In genomic region chrX:102215356-102215755, GRCm38 (mm10) we compare ENCODE assay signal across 8 mouse cellular contexts. TPM values are rescaled to one million over a fixed set of nuclear protein-coding genes. Genes with fewer than 3 reads are reported as not detected.
DNase-seq lines count a peak whose midpoint lies in the region; ATAC-seq lines count a peak whose summit lies in the region.
"Not testable (repeated sequence)": the region's sequence is repeated elsewhere in the genome, so short reads cannot be mapped to it uniquely, and the experiment has no call there.

No protein-coding gene starts in this region.

- not testable (repeated sequence) for H3K9me3 ChIP-seq in embryonic facial prominence, embryonic 11.5 days (replicated peaks; ENCODE audit: control insufficient read depth, low read length); hindbrain, embryonic 11.5 days (ENCODE audit: control insufficient read depth, low read length)

- not testable (repeated sequence) for H3K4me1 ChIP-seq in embryonic facial prominence, embryonic 11.5 days (ENCODE audit: control insufficient read depth, insufficient read depth, low read length); hindbrain, embryonic 11.5 days (replicated peaks; ENCODE audit: control insufficient read depth, insufficient read depth, low read length)

- not testable (repeated sequence) for H3K27ac ChIP-seq in embryonic facial prominence, embryonic 11.5 days (replicated peaks; ENCODE audit: low read depth, low read length); hindbrain, embryonic 11.5 days (ENCODE audit: low read depth, low read length)

- H3K4me3 ChIP-seq in embryonic facial prominence, embryonic 11.5 days (ENCODE audit: low read depth, low read length); hindbrain, embryonic 11.5 days (ENCODE audit: low read depth, low read length): not testable (repeated sequence)

- not testable (repeated sequence) for H3K36me3 ChIP-seq in embryonic facial prominence, embryonic 11.5 days (replicated peaks; ENCODE audit: control insufficient read depth, insufficient read depth, low read depth, low read length); hindbrain, embryonic 11.5 days (ENCODE audit: control insufficient read depth, insufficient read depth, low read length); splenic B cell, adult 2 months (ENCODE audit: control insufficient read depth, insufficient read depth, low read length, poor library complexity, severe bottlenecking)

- ATAC-seq in embryonic facial prominence, embryonic 11.5 days (replicated peaks; ENCODE audit: insufficient number of reproducible peaks, low FRiP score, low TSS enrichment, low read depth); hindbrain, embryonic 11.5 days (ENCODE audit: low FRiP score): not testable (repeated sequence)

- not testable (repeated sequence) for H3K9ac ChIP-seq in embryonic facial prominence, embryonic 11.5 days (replicated peaks; ENCODE audit: low read length); hindbrain, embryonic 11.5 days (ENCODE audit: low read depth, low read length)

- WGBS in embryonic facial prominence, embryonic 11.5 days, result 49% methylated on average over 9 of the region's 9 CpGs
- 36% methylated on average over 9 of the region's 9 CpGs for WGBS in hindbrain, embryonic 11.5 days

- peak; percentile 55 to 67 for DNase-seq in B cell, adult 2 months
- peak; percentile 46 for DNase-seq in WW6 (ENCODE audit: low read depth, low spot score)
- DNase-seq in cerebellum, adult 18-20 months, result peak; percentile 12 to 17
- peak; percentile 49 for DNase-seq in embryonic facial prominence, embryonic 11.5 days (ENCODE audit: low spot score)
- peak; percentile 52 for DNase-seq in hindbrain, embryonic 11.5 days (ENCODE audit: low spot score)
- DNase-seq in left cerebral cortex, postnatal 4 days, result peak; percentile 4
- peak; percentile 54 for DNase-seq in mesoderm, embryonic 11.5 days (ENCODE audit: low read depth, low spot score)
- DNase-seq in splenic B cell, adult 2 months (ENCODE audit: low read depth, low spot score), result peak; percentile 61

- H3K27me3 ChIP-seq in embryonic facial prominence, embryonic 11.5 days (ENCODE audit: control insufficient read depth, insufficient read depth, low read length); hindbrain, embryonic 11.5 days (ENCODE audit: control insufficient read depth, insufficient read depth, low read length); splenic B cell, adult 2 months (ENCODE audit: control insufficient read depth, insufficient read depth, low read length, poor library complexity, severe bottlenecking): not testable (repeated sequence)

- H3K4me2 ChIP-seq in embryonic facial prominence, embryonic 11.5 days (ENCODE audit: low read depth, low read length); hindbrain, embryonic 11.5 days (replicated peaks; ENCODE audit: low read depth, low read length): not testable (repeated sequence)

- intact Hi-C loops in left cerebral cortex, postnatal 4 days (cut with DNase I), result not testable (repeated sequence)

RNA-seq across cellular contexts. Expression of gene Rps4x, which starts 26.2 kb away (rescaled TPM):
- polyA plus RNA-seq in embryonic facial prominence, embryonic 11.5 days (2014; fragmentation: Nextera tagmentation; extraction: Ambion mirVana), result 797 and 814 TPM in 2 replicates
- 644 and 684 TPM in 2 replicates for polyA plus RNA-seq in hindbrain, embryonic 11.5 days (2014; fragmentation: Nextera tagmentation; extraction: Ambion mirVana)
- total RNA-seq in left cerebral cortex, postnatal 4 days (2021), result 100 to 1,000 TPM; 816 to 965 TPM

RNA-seq across cellular contexts. Expression of gene Cited1, which starts 36.6 kb away (rescaled TPM):
- 55.4 and 61.5 TPM in 2 replicates for polyA plus RNA-seq in embryonic facial prominence, embryonic 11.5 days (2014; fragmentation: Nextera tagmentation; extraction: Ambion mirVana)
- 12.1 and 15.0 TPM in 2 replicates for polyA plus RNA-seq in hindbrain, embryonic 11.5 days (2014; fragmentation: Nextera tagmentation; extraction: Ambion mirVana)
- total RNA-seq in left cerebral cortex, postnatal 4 days (2021), result 1 to 10 TPM; 2.8 to 3.5 TPM

RNA-seq across cellular contexts. Expression of gene Ercc6l, which starts 58.5 kb away (rescaled TPM):
- polyA plus RNA-seq in embryonic facial prominence, embryonic 11.5 days (2014; fragmentation: Nextera tagmentation; extraction: Ambion mirVana), result 26.0 and 28.5 TPM in 2 replicates
- 16.1 and 18.8 TPM in 2 replicates for polyA plus RNA-seq in hindbrain, embryonic 11.5 days (2014; fragmentation: Nextera tagmentation; extraction: Ambion mirVana)
- 1 to 10 TPM; 1.0 to 1.1 TPM for total RNA-seq in left cerebral cortex, postnatal 4 days (2021)

Comparison
In these comparisons a context has a peak if more than half of its experiments do, and no peak if none do; other contexts are left out.
1. DNase-seq: peak in every context shown above with its lines; median percentile 61 in B cell, adult 2 months; 61 in splenic B cell, adult 2 months; 54 in mesoderm, embryonic 11.5 days; 52 in hindbrain, embryonic 11.5 days; 49 in embryonic facial prominence, embryonic 11.5 days; 46 in WW6; 14 in cerebellum, adult 18-20 months; 4 in left cerebral cortex, postnatal 4 days.